Mouse (Mus musculus) embryo, embryonic 11 days (tissue): Measurements from ENCODE around the gene Pikfyve.
"Not testable (repeated sequence)": the region's sequence is repeated elsewhere in the genome, so short reads cannot be mapped to it uniquely, and the experiment has no call there.

Source experiments
- DNase-seq: peaks from one replicate; pipeline ENCODE4 v3.0.0-alpha.2; 2015

The Pikfyve gene

GRCm38 (mm10) chr1:65185524-65186205 lies 818 bp upstream of the Pikfyve start:
- DNase-seq = peak; percentile 11

- DNase-seq = no peak
These were observed 569 bp downstream of the Pikfyve start for GRCm38 (mm10) chr1:65187074-65187430.

- no peak for DNase-seq
These were observed 3.7 kb downstream of the Pikfyve start for GRCm38 (mm10) chr1:65190172-65190571.

GRCm38 (mm10) chr1:65193226-65193625 lies 6.7 kb downstream of the Pikfyve start:
- DNase-seq = no peak

GRCm38 (mm10) chr1:65198425-65198824 lies 11.9 kb downstream of the Pikfyve start:
- no peak for DNase-seq

- DNase-seq = no peak
These were observed 12.4 kb downstream of the Pikfyve start for GRCm38 (mm10) chr1:65198861-65199260.

- no peak for DNase-seq
These were observed 17.8 kb downstream of the Pikfyve start for GRCm38 (mm10) chr1:65204299-65204698.

GRCm38 (mm10) chr1:65213214-65213613 lies 26.7 kb downstream of the Pikfyve start:
- no peak for DNase-seq

GRCm38 (mm10) chr1:65217567-65217966 lies 31.1 kb downstream of the Pikfyve start:
- DNase-seq = no peak

GRCm38 (mm10) chr1:65217972-65218371 lies 31.5 kb downstream of the Pikfyve start:
- DNase-seq = no peak

- DNase-seq = no peak
These were observed 37.2 kb downstream of the Pikfyve start for GRCm38 (mm10) chr1:65223654-65224053.

GRCm38 (mm10) chr1:65227681-65228080 lies 41.2 kb downstream of the Pikfyve start:
- no peak for DNase-seq

- not testable (repeated sequence) for DNase-seq
These were observed 43.3 kb downstream of the Pikfyve start for GRCm38 (mm10) chr1:65229768-65230167.

GRCm38 (mm10) chr1:65230566-65230965 lies 44.1 kb downstream of the Pikfyve start:
- no peak for DNase-seq

GRCm38 (mm10) chr1:65237712-65238111 lies 51.2 kb downstream of the Pikfyve start:
- no peak for DNase-seq

GRCm38 (mm10) chr1:65245637-65246036 lies 59.2 kb downstream of the Pikfyve start:
- no peak for DNase-seq

- DNase-seq = no peak
These were observed 94.0 kb downstream of the Pikfyve start for GRCm38 (mm10) chr1:65280461-65280860.

GRCm38 (mm10) chr1:65281756-65282155 lies 95.3 kb downstream of the Pikfyve start, which contains the start of gene Pth2r:
Gene Pth2r (plus strand): TSS chr1:65282056.
- DNase-seq = no peak

- DNase-seq = peak; percentile 83
These were observed 96.3 kb downstream of the Pikfyve start for GRCm38 (mm10) chr1:65282766-65283165.

GRCm38 (mm10) chr1:65308476-65308875 lies 122.0 kb downstream of the Pikfyve start:
- DNase-seq = no peak

GRCm38 (mm10) chr1:65311214-65311933 lies 124.9 kb downstream of the Pikfyve start:
- peak; percentile 41 for DNase-seq

- DNase-seq = peak; percentile 77
These were observed 125.6 kb downstream of the Pikfyve start for GRCm38 (mm10) chr1:65312118-65312517.

- DNase-seq = no peak
These were observed 126.4 kb downstream of the Pikfyve start for GRCm38 (mm10) chr1:65312896-65313295.
